Mouse (Mus musculus): ENCODE measurements around the gene Ugt1a2. TPM values are rescaled to one million over a fixed set of nuclear protein-coding genes. Genes with fewer than 3 reads are reported as not detected.

The Ugt1a2 gene
- total RNA-seq, 2 experiments from 2014 or later: 1.2 to 2.5 TPM

DNA sequence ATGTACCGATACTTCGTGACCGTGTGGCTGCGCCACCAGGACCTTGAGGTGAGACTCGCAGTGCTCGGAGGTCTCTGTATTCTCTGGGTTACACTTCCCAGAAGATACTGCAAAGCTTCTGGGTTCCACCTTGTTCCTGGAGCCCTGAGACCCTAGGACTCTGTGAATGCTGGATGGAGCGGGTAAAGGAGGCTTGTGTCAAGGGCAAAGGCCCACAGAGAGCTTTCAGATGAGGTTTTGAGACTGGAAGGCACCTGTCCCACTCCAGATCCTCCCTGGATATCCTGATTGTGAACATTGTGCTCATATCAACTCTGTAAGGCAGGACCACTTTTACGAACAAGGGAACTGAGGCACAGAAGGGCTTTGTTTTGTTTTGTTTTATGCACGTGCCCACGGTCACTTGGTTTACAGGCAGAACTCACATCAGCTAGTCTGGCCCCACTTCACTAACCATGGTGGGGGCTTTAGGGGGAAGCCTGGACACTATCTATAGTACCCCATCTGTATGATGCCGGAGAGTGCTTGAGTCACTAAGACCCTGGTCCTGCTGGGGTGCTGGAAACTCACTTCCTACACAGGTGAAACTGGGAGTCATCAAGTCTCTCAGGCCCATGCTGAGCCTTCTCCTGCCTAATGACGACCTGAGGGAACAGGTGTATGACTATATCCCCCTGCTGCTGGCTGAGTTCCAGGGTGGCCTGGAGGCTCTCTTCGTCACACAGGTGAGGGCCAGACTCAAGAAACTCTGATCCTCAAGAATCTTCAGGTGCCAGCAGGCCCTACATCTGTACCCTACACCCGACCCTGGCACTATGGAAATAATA, 33.2 kb downstream of the Ugt1a2 start:
- no peak for ATAC-seq (ENCODE audit: poor library complexity, severe bottlenecking)

DNA sequence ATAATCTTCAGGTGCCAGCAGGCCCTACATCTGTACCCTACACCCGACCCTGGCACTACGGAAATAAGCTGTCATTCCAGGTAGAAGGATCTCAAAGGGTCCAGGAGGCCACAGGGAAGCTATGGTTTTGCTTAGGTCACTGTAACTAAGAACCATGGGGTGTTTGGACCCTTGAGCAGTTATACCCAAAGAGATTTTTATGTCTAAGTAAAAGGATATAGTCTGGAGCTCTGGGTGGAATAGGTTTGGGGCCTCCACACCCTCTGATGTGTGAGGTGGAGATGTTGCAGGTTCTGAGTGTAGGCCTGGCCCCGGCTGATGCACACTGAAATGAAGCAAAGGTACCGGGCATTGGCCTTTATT, 33.8 kb downstream of the Ugt1a2 start:
- no peak for ATAC-seq (ENCODE audit: poor library complexity, severe bottlenecking)

GRCm38 (mm10) chr1:88234646-88235045, 34.2 kb downstream of the Ugt1a2 start:
- no peak for ATAC-seq (ENCODE audit: poor library complexity, severe bottlenecking)

DNA sequence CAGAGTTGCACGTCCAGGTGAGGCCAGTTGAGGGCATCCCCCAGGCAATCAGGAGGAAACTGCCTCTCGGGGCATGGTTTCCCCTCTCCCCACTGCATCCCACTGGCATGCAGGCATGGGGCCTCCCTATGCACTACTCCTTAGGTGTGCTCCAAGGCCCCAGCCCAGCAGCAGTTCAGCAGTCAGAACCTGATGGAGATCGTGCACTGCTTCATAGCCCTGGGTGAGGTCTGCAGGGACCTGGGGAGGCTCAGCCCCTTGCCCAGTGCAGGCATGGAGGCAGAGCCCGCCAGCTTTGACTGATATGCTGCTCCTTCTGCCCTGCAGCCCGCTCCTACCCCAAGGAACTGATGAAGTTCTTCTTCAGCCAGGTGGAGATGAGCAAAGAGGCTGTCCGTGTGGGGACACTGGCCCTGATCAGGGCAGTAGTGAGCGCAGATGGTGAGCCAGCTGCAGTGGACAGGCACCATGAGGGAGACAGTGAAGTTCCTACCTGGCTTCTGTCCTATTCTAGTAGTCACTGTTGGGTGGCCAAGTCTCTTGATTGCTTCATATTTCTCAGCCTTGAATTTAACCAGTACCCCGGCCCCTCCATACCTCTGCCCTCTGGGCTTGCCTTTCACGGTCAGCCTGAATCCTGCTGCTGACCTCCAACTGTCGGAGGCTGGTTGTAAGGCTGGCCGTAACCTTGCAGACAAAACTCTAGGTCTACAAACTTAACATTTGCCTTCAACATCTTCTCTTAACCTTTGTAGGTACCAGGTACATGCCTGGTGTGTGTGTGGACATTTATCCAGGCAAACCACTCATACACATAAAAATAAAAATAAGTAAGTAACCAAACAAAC, 34.9 kb downstream of the Ugt1a2 start:
- ATAC-seq (ENCODE audit: poor library complexity, severe bottlenecking): no peak

- no peak for ATAC-seq (ENCODE audit: poor library complexity, severe bottlenecking)
Observed at GRCm38 (mm10) chr1:88235894-88236415, 35.6 kb downstream of the Ugt1a2 start.

DNA sequence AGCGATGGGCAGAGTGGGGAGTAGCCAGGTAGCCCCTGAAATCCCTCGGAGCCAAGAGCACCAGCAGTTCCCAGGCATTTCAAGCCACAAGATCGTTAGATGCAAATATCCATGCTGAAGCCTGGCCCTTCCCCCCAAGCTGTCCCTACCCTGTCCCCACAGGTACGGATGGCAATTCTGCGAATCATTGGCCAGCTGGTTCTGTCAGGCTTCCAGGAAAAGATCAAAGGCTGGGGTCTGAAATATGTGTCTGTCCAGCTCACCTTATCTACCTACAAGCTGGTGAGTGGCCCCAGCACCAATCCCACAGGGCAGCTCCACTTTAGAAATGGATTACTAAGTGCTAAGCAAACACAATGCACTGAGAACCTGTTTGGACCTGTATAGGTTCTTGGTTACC, 36.9 kb downstream of the Ugt1a2 start:
- no peak for ATAC-seq (ENCODE audit: poor library complexity, severe bottlenecking)

DNA sequence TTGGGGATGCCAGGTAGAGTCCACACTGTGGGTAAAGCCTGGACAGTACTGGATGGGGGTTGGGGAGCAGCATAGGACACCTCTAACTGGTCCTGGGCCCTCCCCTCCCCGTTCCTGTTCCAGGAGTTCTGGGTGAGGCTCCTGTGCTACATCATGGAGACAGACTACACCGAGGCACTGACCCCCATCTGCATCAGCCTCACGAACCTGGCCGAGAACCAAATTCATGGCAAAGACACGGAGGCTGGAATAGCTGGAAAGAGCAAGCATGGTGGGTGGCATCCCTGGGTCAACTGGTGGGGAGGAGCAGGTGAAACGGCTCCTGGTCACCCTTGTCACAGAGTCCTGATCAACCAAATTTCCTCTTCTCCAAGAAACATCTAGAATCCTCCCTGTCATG, 38.4 kb downstream of the Ugt1a2 start:
- ATAC-seq (ENCODE audit: poor library complexity, severe bottlenecking): no peak

- no peak for ATAC-seq (ENCODE audit: poor library complexity, severe bottlenecking)
Observed at GRCm38 (mm10) chr1:88240072-88240471, 39.7 kb downstream of the Ugt1a2 start.

- ATAC-seq (ENCODE audit: poor library complexity, severe bottlenecking): no peak
Observed at GRCm38 (mm10) chr1:88240579-88240978, 40.2 kb downstream of the Ugt1a2 start.

DNA sequence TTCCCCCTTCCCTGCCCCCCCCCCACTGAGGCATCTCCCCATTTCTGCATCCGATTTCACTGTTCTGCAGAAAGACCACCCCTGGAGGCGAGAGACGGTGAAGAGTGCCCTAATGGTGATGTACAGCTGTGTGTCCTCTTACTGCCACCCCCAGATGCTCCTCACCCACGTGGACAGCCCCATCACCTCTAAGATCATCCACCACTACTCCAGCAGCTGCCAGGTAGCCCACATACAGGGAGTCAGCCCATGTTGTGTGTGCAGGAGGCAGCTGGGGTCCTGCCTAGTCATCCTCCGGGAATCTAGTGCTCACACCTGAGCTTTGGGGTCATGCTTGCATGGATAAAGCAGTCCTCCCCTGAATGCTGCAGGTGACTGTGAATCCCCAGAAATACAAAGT, 43.5 kb downstream of the Ugt1a2 start:
- ATAC-seq (ENCODE audit: poor library complexity, severe bottlenecking): no peak

DNA sequence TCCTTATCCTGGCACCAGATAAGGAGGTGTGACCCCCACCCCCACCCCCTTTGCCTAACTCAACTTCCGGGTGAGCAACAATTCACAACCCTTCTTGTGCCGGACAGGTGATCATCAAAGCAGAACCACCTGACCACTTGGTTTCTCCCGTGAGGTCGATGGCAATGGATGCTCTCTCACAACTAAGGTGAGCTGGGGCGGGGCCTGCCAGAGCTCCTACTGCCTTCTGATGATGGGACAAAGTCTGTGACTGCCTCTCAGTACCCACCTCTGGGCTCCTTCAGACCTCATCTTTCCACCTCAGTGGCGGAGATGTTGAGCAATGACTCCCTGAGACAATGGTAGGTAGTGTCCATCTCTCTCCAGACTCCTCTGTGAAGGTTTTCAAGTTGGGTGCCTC, 45.5 kb downstream of the Ugt1a2 start:
- no peak for ATAC-seq (ENCODE audit: poor library complexity, severe bottlenecking)

DNA sequence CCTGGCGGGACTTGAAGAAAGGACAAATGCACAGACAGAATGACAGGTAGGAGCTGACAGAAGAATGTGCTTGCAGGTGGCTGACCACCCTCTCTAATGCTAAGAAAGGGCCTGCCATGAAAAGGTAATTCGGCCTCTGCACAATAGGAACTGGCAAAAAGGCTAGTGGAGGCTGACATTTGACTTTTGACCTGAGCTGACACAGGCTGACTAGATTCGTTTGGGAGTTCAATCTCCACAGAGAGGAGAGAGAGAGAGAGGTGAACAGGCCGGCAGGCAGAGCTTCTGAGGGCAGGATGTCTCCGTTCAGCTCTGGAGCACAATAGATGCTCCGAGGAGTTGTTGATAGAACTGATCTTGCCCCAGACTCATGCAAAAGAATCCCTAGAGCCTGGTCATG, 46.0 kb downstream of the Ugt1a2 start:
- ATAC-seq (ENCODE audit: poor library complexity, severe bottlenecking): no peak

DNA sequence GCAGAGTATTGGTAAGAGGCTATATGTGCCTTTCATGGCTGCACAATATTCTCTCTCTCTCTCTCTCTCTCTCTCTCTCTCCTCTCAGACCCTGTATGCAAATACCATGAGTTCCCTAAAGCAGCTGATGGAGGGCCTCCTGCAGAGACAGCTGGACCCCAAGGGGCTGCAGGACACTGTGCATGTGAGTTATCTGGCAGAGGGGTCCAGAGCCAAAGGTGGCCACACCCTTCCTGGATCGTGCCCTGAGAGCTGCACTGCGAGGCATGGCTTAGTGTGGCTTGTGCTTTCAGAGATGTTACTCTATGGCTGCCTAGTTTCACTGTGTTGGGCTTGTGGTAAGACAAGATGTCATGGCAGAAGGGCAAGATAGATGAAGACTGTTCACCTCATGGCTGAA, 47.3 kb downstream of the Ugt1a2 start:
- no peak for ATAC-seq (ENCODE audit: poor library complexity, severe bottlenecking)

DNA sequence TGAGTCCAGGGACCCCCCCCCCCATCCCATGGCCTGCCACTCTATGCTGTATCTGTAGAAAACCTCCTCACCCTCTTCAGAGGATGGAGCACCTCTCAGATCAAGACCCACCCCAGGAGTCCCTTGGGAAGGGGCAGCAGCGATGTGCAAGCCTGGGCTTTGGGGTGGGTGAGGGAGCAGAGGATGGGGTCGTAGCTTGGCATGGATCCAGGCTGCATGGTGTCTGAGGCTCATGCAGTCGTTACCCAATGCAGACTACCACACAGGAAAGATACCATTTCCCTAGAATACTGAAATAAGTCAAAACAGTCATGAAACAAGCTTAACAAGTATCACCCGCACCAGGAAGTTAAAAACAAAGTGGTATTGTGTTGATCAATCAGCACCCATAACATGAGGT, 48.3 kb downstream of the Ugt1a2 start:
- ATAC-seq (ENCODE audit: poor library complexity, severe bottlenecking): peak; percentile 20

- ATAC-seq (ENCODE audit: poor library complexity, severe bottlenecking): no peak
Observed at GRCm38 (mm10) chr1:88249596-88249995, 49.2 kb downstream of the Ugt1a2 start.

GRCm38 (mm10) chr1:88250023-88250422, 49.6 kb downstream of the Ugt1a2 start:
- no peak for ATAC-seq (ENCODE audit: poor library complexity, severe bottlenecking)

GRCm38 (mm10) chr1:88253106-88253505, 52.7 kb downstream of the Ugt1a2 start:
- ATAC-seq (ENCODE audit: poor library complexity, severe bottlenecking): 0 out of 2 replicates have a peak, but pooled peaks have one; percentile 10

GRCm38 (mm10) chr1:88253540-88253939, 53.1 kb downstream of the Ugt1a2 start:
- ATAC-seq (ENCODE audit: poor library complexity, severe bottlenecking): no peak

GRCm38 (mm10) chr1:88254793-88255465, 54.5 kb downstream of the Ugt1a2 start:
- ATAC-seq (ENCODE audit: poor library complexity, severe bottlenecking): no peak

DNA sequence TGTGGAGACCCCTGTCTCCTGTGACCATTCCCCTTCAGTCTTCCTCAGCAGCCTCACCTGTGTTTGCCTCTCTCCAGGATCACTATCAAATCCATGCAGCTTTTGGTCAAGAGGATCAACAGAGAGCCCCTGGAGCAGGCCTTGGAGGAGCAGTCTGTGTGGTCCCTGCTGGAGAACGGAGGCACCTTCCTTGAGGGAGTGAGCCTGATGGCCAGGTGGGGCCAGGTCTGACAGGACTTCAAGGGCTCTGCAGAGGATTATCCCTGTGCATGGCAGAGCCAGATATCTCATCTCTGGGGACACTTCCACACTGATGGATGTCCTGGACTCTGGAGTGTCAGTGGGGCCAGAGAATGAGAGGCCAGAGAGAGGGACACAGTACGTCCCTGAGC, 55.1 kb downstream of the Ugt1a2 start:
- no peak for ATAC-seq (ENCODE audit: poor library complexity, severe bottlenecking)
